Mouse (Mus musculus) colon, adult 2 months (tissue): ENCODE data around the gene Slc4a7. TPM values are rescaled to one million over a fixed set of nuclear protein-coding genes. Genes with fewer than 3 reads are reported as not detected.

Experiments
- polyA plus RNA-seq: library from polyadenylated mRNA; depleted of rRNA; stranded (reverse); fragments of >200 nt; gene quantifications from 2 replicates; pipeline ENCODE4 v1.2.3, GENCODE M21; 2012; rRNA removed

Slc4a7 gene
- 41.8 and 46.3 TPM in 2 replicates for polyA plus RNA-seq

GRCm38 (mm10) chr14:14701710-14702329 is at the start of gene Slc4a7:
TSS of gene Slc4a7 (plus strand) at chr14:14702279.

GRCm38 (mm10) chr14:14803115-14803514 is 101.0 kb downstream of the Slc4a7 start, which contains the start of gene Nek10:
TSS of gene Nek10 (plus strand) at chr14:14803415.

Other genes with a start within 250 kb of the Slc4a7 start
- gene Nek10, start 101.1 kb downstream of the Slc4a7 start, polyA plus RNA-seq = 0.03 and 0.07 TPM in 2 replicates